Mouse (Mus musculus): Measurements from ENCODE around the gene Zfp580. TPM values are rescaled to one million over a fixed set of nuclear protein-coding genes. Genes with fewer than 3 reads are reported as not detected.

Zfp580 gene
- total and polyA plus RNA-seq, 3 experiments, result 1.0 to 19.9 TPM; not detected in 1

- no peak for DNase-seq (ENCODE audit: low read depth, low spot score)
- Histone ChIP-seq H3K9me3 (replicated peaks; ENCODE audit: insufficient read depth, low read length) (no peaks in the 10 kb centered on the region), H3K79me2 (ENCODE audit: control insufficient read depth, insufficient read depth, low read length, poor library complexity) (peaks cover 46% of the 10 kb centered on the region), H3K36me3 (ENCODE audit: control insufficient read depth in 1 of 2, insufficient read depth in 2 of 2, low read length in 2 of 2) (peaks cover 19 to 44% of the 10 kb centered on the region in 2 experiments), H3K4me1 (ENCODE audit: control insufficient read depth in 1 of 2, insufficient read depth in 2 of 2, low read length in 2 of 2) (peaks cover 8 to 34% of the 10 kb centered on the region in 2 experiments), H3K4me3 (ENCODE audit: control insufficient read depth in 1 of 2, insufficient read depth in 1 of 2, low read depth in 2 of 2, low read length in 2 of 2) (peak overlapping the region; percentile 69 to 95), H3K27ac (ENCODE audit: control insufficient read depth, low read depth, low read length) (no peak overlapping the region), H3K27me3 (ENCODE audit: control insufficient read depth in 1 of 2, insufficient read depth in 2 of 2, low read length in 2 of 2) (no peaks in the 10 kb centered on the region), H3K9ac (ENCODE audit: control insufficient read depth, low read depth, low read length, poor library complexity, severe bottlenecking) (peak overlapping the region; percentile 91)
- no peak for TF ChIP-seq RCOR1 (IDR thresholded peaks at IDR 0.05; ENCODE audit: low read depth, low read length)
- TF ChIP-seq RAD21 (IDR thresholded peaks at IDR 0.05; ENCODE audit: low read depth, low read length), result no peak
- TF ChIP-seq USF2 (IDR thresholded peaks at IDR 0.05; ENCODE audit: borderline replicate concordance in 1 of 2, insufficient read depth in 1 of 2, low read depth in 1 of 2, low read length in 2 of 2), result no peak
- TF ChIP-seq ZMIZ1 (IDR thresholded peaks at IDR 0.05; ENCODE audit: low read depth, low read length), result no peak
These were observed 30.6 kb downstream of the Zfp580 start for GRCm38 (mm10) chr7:5081939-5082338.

GRCm38 (mm10) chr7:5083325-5084105 lies 32.2 kb downstream of the Zfp580 start:
- H3K27ac ChIP-seq (ENCODE audit: control insufficient read depth, low read depth, low read length), result no peak overlapping the region
- DNase-seq (ENCODE audit: low read depth, low spot score), result peak; percentile 39
- peaks cover 57% of the 10 kb centered on the region for H3K79me2 ChIP-seq (ENCODE audit: control insufficient read depth, insufficient read depth, low read length, poor library complexity)
- peaks cover 9 to 38% of the 10 kb centered on the region in 2 experiments for H3K36me3 ChIP-seq (ENCODE audit: control insufficient read depth in 1 of 2, insufficient read depth in 2 of 2, low read length in 2 of 2)
- H3K4me1 ChIP-seq (ENCODE audit: control insufficient read depth in 1 of 2, insufficient read depth in 2 of 2, low read length in 2 of 2), result peaks cover 8 to 34% of the 10 kb centered on the region in 2 experiments
- no peaks in the 10 kb centered on the region for H3K27me3 ChIP-seq (ENCODE audit: control insufficient read depth in 1 of 2, insufficient read depth in 2 of 2, low read length in 2 of 2)
- H3K9ac ChIP-seq (ENCODE audit: control insufficient read depth, low read depth, low read length, poor library complexity, severe bottlenecking), result no peak overlapping the region
- no peaks in the 10 kb centered on the region for H3K9me3 ChIP-seq (replicated peaks; ENCODE audit: insufficient read depth, low read length)
- H3K4me3 ChIP-seq (ENCODE audit: control insufficient read depth in 1 of 2, insufficient read depth in 1 of 2, low read depth in 2 of 2, low read length in 2 of 2), result no peak overlapping the region
- TF ChIP-seq MYC (IDR thresholded peaks at IDR 0.05; ENCODE audit: low read depth, low read length) (no peak), POLR2A (IDR thresholded peaks at IDR 0.05; ENCODE audit: control insufficient read depth in 1 of 2, insufficient read depth in 1 of 2, low read depth in 1 of 2, low read length in 2 of 2, poor library complexity in 1 of 2) (no peak), GABPA (IDR thresholded peaks at IDR 0.05; ENCODE audit: low read depth, low read length) (no peak), BHLHE40 (IDR thresholded peaks at IDR 0.05; ENCODE audit: borderline replicate concordance, low read depth, low read length) (no peak), SIN3A (IDR thresholded peaks at IDR 0.05; ENCODE audit: low read length) (no peak), ZC3H11A (IDR thresholded peaks at IDR 0.05; ENCODE audit: low read depth, low read length) (no peak), ZKSCAN1 (IDR thresholded peaks at IDR 0.05; ENCODE audit: low read depth, low read length) (no peak), TAL1 (IDR thresholded peaks at IDR 0.05; ENCODE audit: low read length) (no peak), JUND (IDR thresholded peaks at IDR 0.05; ENCODE audit: low read depth, low read length) (no peak), ELF1 (IDR thresholded peaks at IDR 0.05; ENCODE audit: low read depth, low read length) (no peak), TBP (IDR thresholded peaks at IDR 0.05; ENCODE audit: low read depth, low read length) (no peak), MAX (IDR thresholded peaks at IDR 0.05; ENCODE audit: low read length) (no peak), POLR2AphosphoS2 (IDR thresholded peaks at IDR 0.05; ENCODE audit: low read length) (no peak), USF2 (IDR thresholded peaks at IDR 0.05; ENCODE audit: borderline replicate concordance in 1 of 2, insufficient read depth in 1 of 2, low read depth in 1 of 2, low read length in 2 of 2) (no peak), MXI1 (IDR thresholded peaks at IDR 0.05; ENCODE audit: low read depth, low read length) (no peak), POLR2AphosphoS5 (IDR thresholded peaks at IDR 0.05; ENCODE audit: borderline replicate concordance, low read depth, low read length) (no peak), HCFC1 (IDR thresholded peaks at IDR 0.05; ENCODE audit: low read depth, low read length) (no peak), CHD2 (IDR thresholded peaks at IDR 0.05; ENCODE audit: low read length) (no peak)
